Comparison of ENCODE assay signal across 8 mouse cellular contexts in the genomic region with DNA sequence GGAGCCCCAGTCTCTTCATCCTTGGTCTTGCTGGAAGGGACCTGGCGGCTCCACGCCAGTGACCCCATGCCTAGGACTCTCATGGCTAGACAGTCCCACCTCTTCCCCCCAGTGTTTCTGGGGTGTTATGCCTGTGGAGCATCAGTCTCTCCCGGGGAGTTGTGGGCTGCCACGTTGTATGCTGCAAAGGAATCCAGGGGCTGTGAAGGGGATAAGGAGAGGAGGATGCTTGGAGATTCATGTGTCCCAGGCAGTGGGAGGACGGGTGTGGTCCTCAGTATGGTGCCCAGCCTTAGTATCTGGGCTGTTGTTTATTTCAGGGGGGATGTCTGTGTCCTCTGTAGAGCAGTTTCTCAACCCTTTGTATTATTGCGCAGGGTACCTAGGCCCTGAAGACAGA. TPM values are rescaled to one million over a fixed set of nuclear protein-coding genes. Genes with fewer than 3 reads are reported as not detected.
DNase-seq lines count a peak whose midpoint lies in the region; TF ChIP-seq lines count a peak whose summit lies in the region.

No protein-coding gene starts in this region.

- no peak for TF ChIP-seq CTCF in heart, adult 2 months (IDR thresholded peaks at IDR 0.05)

- H3K9me3 ChIP-seq in embryonic facial prominence, embryonic 10.5 days, result no peaks in the 10 kb centered on the region
- no peaks in the 10 kb centered on the region for H3K9me3 ChIP-seq in hindbrain, embryonic 10.5 days
- H3K9me3 ChIP-seq in midbrain, embryonic 10.5 days (replicated peaks), result no peaks in the 10 kb centered on the region

- no peaks in the 10 kb centered on the region for H3K79me2 ChIP-seq in heart, adult 2 months (replicated peaks; ENCODE audit: control insufficient read depth, insufficient read depth, low read length)

- no peaks in the 10 kb centered on the region for H3K36me3 ChIP-seq in heart, adult 2 months (ENCODE audit: control insufficient read depth, insufficient read depth, low read length)
- H3K36me3 ChIP-seq in embryonic facial prominence, embryonic 10.5 days (replicated peaks), result no peaks in the 10 kb centered on the region
- no peaks in the 10 kb centered on the region for H3K36me3 ChIP-seq in hindbrain, embryonic 10.5 days
- no peaks in the 10 kb centered on the region for H3K36me3 ChIP-seq in midbrain, embryonic 10.5 days

- no peak overlapping the region for H3K4me3 ChIP-seq in heart, adult 2 months
- peak overlapping the region; percentile 95 for H3K4me3 ChIP-seq in embryonic facial prominence, embryonic 10.5 days
- H3K4me3 ChIP-seq in hindbrain, embryonic 10.5 days, result peak overlapping the region; percentile 97
- H3K4me3 ChIP-seq in midbrain, embryonic 10.5 days, result peak overlapping the region; percentile 97

- intact Hi-C loops in heart, adult 2 months (cut with DNase I), result loop anchor here (1.0 kb wide), 1 partner anchor 325 kb away; no protein-coding TSS in a partner anchor

- peak overlapping the region; percentile 27; the same call in 1 of the 2 replicates for H3K27ac ChIP-seq in heart, adult 2 months
- peak overlapping the region; percentile 99 for H3K27ac ChIP-seq in embryonic facial prominence, embryonic 10.5 days (replicated peaks)
- H3K27ac ChIP-seq in hindbrain, embryonic 10.5 days, result peak overlapping the region; percentile 99
- H3K27ac ChIP-seq in midbrain, embryonic 10.5 days (replicated peaks), result peak overlapping the region; percentile 96

- H3K4me1 ChIP-seq in heart, adult 2 months (ENCODE audit: control insufficient read depth, insufficient read depth, low read length), result peaks cover 5% of the 10 kb centered on the region
- H3K4me1 ChIP-seq in embryonic facial prominence, embryonic 10.5 days, result peaks cover 69% of the 10 kb centered on the region
- H3K4me1 ChIP-seq in hindbrain, embryonic 10.5 days (replicated peaks), result peaks cover 63% of the 10 kb centered on the region
- H3K4me1 ChIP-seq in midbrain, embryonic 10.5 days, result peaks cover 54% of the 10 kb centered on the region

- no peak overlapping the region for H3K9ac ChIP-seq in heart, adult 2 months (ENCODE audit: low read depth, low read length)

- TF ChIP-seq POLR2A in heart, adult 2 months (IDR thresholded peaks at IDR 0.05; ENCODE audit: insufficient read depth, low read depth, low read length), result no peak

- no peak for DNase-seq in heart, adult 2 months
- no peak for DNase-seq in heart, adult 9 months (ENCODE audit: low spot score in 2 of 2)
- DNase-seq in embryonic facial prominence, embryonic 10.5 days (ENCODE audit: low spot score), result no peak
- no peak for DNase-seq in hindbrain, embryonic 10.5 days (ENCODE audit: low spot score)
- no peak for DNase-seq in midbrain, embryonic 10.5 days (ENCODE audit: low spot score)
- no peak for DNase-seq in right cerebral cortex, postnatal 10 days (ENCODE audit: low spot score in 2 of 2)
- no peak for DNase-seq in cerebellum, adult 9-11 months
- no peak for DNase-seq in thymus, postnatal 0 days (ENCODE audit: low spot score)

- TF ChIP-seq EP300 in heart, adult 2 months (IDR thresholded peaks at IDR 0.05; ENCODE audit: insufficient read depth, low read depth, low read length), result no peak

- 71% methylated on average over 6 of the region's 6 CpGs for WGBS in heart, adult 2 months
- 52% methylated on average over 6 of the region's 6 CpGs for WGBS in embryonic facial prominence, embryonic 10.5 days
- 51% methylated on average over 6 of the region's 6 CpGs for WGBS in hindbrain, embryonic 10.5 days
- WGBS in midbrain, embryonic 10.5 days, result 46% methylated on average over 6 of the region's 6 CpGs

- no peaks in the 10 kb centered on the region for H3K27me3 ChIP-seq in heart, adult 2 months (ENCODE audit: control insufficient read depth, insufficient read depth, low read length)
- peaks cover 16% of the 10 kb centered on the region for H3K27me3 ChIP-seq in embryonic facial prominence, embryonic 10.5 days (replicated peaks; ENCODE audit: low read depth, poor library complexity, severe bottlenecking)
- peaks cover 19% of the 10 kb centered on the region for H3K27me3 ChIP-seq in hindbrain, embryonic 10.5 days (ENCODE audit: insufficient read depth, poor library complexity, severe bottlenecking)
- H3K27me3 ChIP-seq in midbrain, embryonic 10.5 days (ENCODE audit: low read depth, poor library complexity, severe bottlenecking), result peaks cover 23% of the 10 kb centered on the region

RNA-seq across cellular contexts. Expression of gene Ier5l, which starts 5.0 kb away (rescaled TPM):
- 1 to 10 TPM; 2.8 to 3.0 TPM for total RNA-seq in heart, adult 2 months (2021)
- 3.4 and 5.6 TPM in 2 replicates for polyA plus RNA-seq in heart, adult 2 months (2012; rRNA removed)
- 2.8 and 3.4 TPM in 2 replicates for polyA plus RNA-seq in embryonic facial prominence, embryonic 10.5 days (2016; fragmentation: Nextera tagmentation; extraction: Ambion mirVana)
- polyA plus RNA-seq in hindbrain, embryonic 10.5 days (2016; fragmentation: Nextera tagmentation; extraction: Ambion mirVana), result 3.1 and 3.3 TPM in 2 replicates
- 2.0 and 2.3 TPM in 2 replicates for polyA plus RNA-seq in midbrain, embryonic 10.5 days (2016; fragmentation: Nextera tagmentation; extraction: Ambion mirVana)
- 0.55 and 0.69 TPM in 2 replicates for polyA plus RNA-seq in thymus, postnatal 0 days (2015; fragmentation: Nextera tagmentation; extraction: Ambion mirVana)

RNA-seq across cellular contexts. Expression of gene Ptpa, which starts 53.2 kb away (rescaled TPM):
- total RNA-seq in heart, adult 2 months (2021), result 10 to 100 TPM; 82.7 to 91.2 TPM
- 88.7 and 107 TPM in 2 replicates for polyA plus RNA-seq in heart, adult 2 months (2012; rRNA removed)
- polyA plus RNA-seq in embryonic facial prominence, embryonic 10.5 days (2016; fragmentation: Nextera tagmentation; extraction: Ambion mirVana), result 161 and 162 TPM in 2 replicates
- polyA plus RNA-seq in hindbrain, embryonic 10.5 days (2016; fragmentation: Nextera tagmentation; extraction: Ambion mirVana), result 149 and 151 TPM in 2 replicates
- polyA plus RNA-seq in midbrain, embryonic 10.5 days (2016; fragmentation: Nextera tagmentation; extraction: Ambion mirVana), result 151 and 152 TPM in 2 replicates
- polyA plus RNA-seq in thymus, postnatal 0 days (2015; fragmentation: Nextera tagmentation; extraction: Ambion mirVana), result 127 and 128 TPM in 2 replicates

RNA-seq across cellular contexts. Expression of gene Crat, which starts 53.4 kb away (rescaled TPM):
- 100 to 1,000 TPM; 452 to 542 TPM for total RNA-seq in heart, adult 2 months (2021)
- 695 and 713 TPM in 2 replicates for polyA plus RNA-seq in heart, adult 2 months (2012; rRNA removed)
- polyA plus RNA-seq in embryonic facial prominence, embryonic 10.5 days (2016; fragmentation: Nextera tagmentation; extraction: Ambion mirVana), result 19.9 and 20.3 TPM in 2 replicates
- 22.4 and 26.7 TPM in 2 replicates for polyA plus RNA-seq in hindbrain, embryonic 10.5 days (2016; fragmentation: Nextera tagmentation; extraction: Ambion mirVana)
- 22.5 and 23.7 TPM in 2 replicates for polyA plus RNA-seq in midbrain, embryonic 10.5 days (2016; fragmentation: Nextera tagmentation; extraction: Ambion mirVana)
- polyA plus RNA-seq in thymus, postnatal 0 days (2015; fragmentation: Nextera tagmentation; extraction: Ambion mirVana), result 7.9 and 10.2 TPM in 2 replicates

Comparison
In these comparisons a context has a peak if more than half of its experiments do, and no peak if none do; other contexts are left out.
1. H3K27ac ChIP-seq: peak in every context shown above with its lines; median percentile 99 in embryonic facial prominence, embryonic 10.5 days; 99 in hindbrain, embryonic 10.5 days; 96 in midbrain, embryonic 10.5 days; 27 in heart, adult 2 months.
2. RNA of gene Crat, which starts 53.4 kb away (polyA plus RNA-seq): 695 to 713 TPM in heart, adult 2 months; 22.4 to 26.7 TPM in hindbrain, embryonic 10.5 days, 22.5 to 23.7 TPM in midbrain, embryonic 10.5 days, 19.9 to 20.3 TPM in embryonic facial prominence, embryonic 10.5 days and 7.9 to 10.2 TPM in thymus, postnatal 0 days; every median in the first group is over 10 times any median in the second.